Mouse (Mus musculus) C3H10T1/2 (cell line): ENCODE measurements around the gene Slc10a7. TPM values are rescaled to one million over a fixed set of nuclear protein-coding genes. Genes with fewer than 3 reads are reported as not detected.

Experiments used
- polyA plus RNA-seq, 2 experiments: library from polyadenylated mRNA; unstranded; fragments of >200 nt; fragmentation: generic; extraction: Trizol; gene quantifications; one replicate each; pipeline ENCODE4 v1.2.1; 2012; ENCODE audit warnings: missing spikeins in 2 of 2

Gene Slc10a7
- polyA plus RNA-seq = 1 to 10 TPM in 1 of 2 experiments, under 1 TPM in 1; 0.78 to 4.6 TPM

GRCm38 (mm10) chr8:78509273-78510031, at the start of gene Slc10a7:
Gene Slc10a7, plus strand, starts transcription at chr8:78509346.

DNA sequence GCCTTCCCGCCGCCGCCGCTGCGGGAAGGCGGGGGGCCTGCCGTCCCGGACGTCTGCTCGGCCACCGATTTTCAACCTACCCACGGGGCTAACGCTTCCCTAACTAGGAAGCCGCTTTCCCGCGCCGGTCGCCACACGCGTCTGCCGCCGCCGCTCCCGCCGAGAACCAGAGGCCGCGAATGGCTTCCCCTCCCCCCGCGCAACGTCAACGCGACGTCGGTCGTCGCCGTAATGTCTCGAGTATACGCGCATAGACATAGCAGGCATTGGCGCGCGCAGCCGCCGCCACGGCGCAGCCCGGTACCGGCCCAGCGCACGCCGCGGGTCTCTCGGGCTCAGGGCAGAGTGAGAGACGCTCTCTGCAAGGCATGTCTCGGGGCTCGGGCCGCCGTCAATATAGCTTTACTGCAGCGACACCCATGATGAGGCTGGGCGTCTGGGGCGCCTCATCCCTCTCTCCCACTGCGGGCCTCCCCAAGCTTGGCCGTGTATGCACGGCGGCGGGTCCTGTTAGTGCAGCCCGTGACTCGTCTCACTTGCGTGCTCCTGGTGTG, 350 bp upstream of the Slc10a7 start, which contains the start of gene Rbmxl1:
TSS of gene Rbmxl1 (minus strand) at position 180 of the 554 bp plus-strand sequence.

Other genes starting within 250 kb of the Slc10a7 start
- gene Pou4f2, start 72.7 kb upstream of the Slc10a7 start, polyA plus RNA-seq = not detected
- gene Rbmxl1, start 448 bp upstream of the Slc10a7 start, polyA plus RNA-seq = 10 to 100 TPM; 12.3 to 51.4 TPM